Mouse (Mus musculus) CH12.LX (cell line): ENCODE results near the gene Hist1h2bg.

Experiments used
- CHD1 ChIP-seq: IDR thresholded peaks from 2 replicates; pipeline ENCODE4 v1.6.1; 2012; ENCODE audit warnings: low read depth, low read length, improper control_type of control experiment, inconsistent platforms
- CTCF ChIP-seq, 2 experiments: IDR thresholded peaks in 1 of 2; conservative IDR thresholded peaks in 1 of 2; 2 replicates each; pipeline ENCODE4 v1.5.1; 2011 to 2012; ENCODE audit warnings: low read depth in 2 of 2, low read length in 2 of 2, improper control_type of control experiment in 1 of 2, inconsistent platforms in 1 of 2, mild to moderate bottlenecking in 1 of 2, moderate library complexity in 1 of 2
- E2F4 ChIP-seq: IDR thresholded peaks from 2 replicates; pipeline ENCODE4 v1.6.1; 2011; ENCODE audit warnings: low read depth, low read length, improper control_type of control experiment; ENCODE audit not compliant: insufficient replicate concordance
- EP300 ChIP-seq: IDR thresholded peaks from 2 replicates; pipeline ENCODE4 v1.6.1; 2011; ENCODE audit warnings: low read length, improper control_type of control experiment
- MXI1 ChIP-seq: IDR thresholded peaks from 2 replicates; pipeline ENCODE4 v1.6.1; 2011; ENCODE audit warnings: mild to moderate bottlenecking, low read depth, low read length, improper control_type of control experiment
- POLR2A ChIP-seq: IDR thresholded peaks from 2 replicates; pipeline ENCODE4 v1.6.1; 2011; ENCODE audit warnings: low read depth, mild to moderate bottlenecking, improper control_type of control experiment, low read length

GRCm38 (mm10) chr13:23582219-23583056 lies 11.2 kb downstream of the Hist1h2bg start:
- TF ChIP-seq EP300 (no peak), CTCF (conservative IDR thresholded peaks at IDR 0.05 in 1 of 2, IDR thresholded peaks at IDR 0.05 in 1 of 2; ENCODE audit: low read depth in 2 of 2, low read length in 2 of 2) (no peak), E2F4 (no peak), POLR2A (no peak; the same call in 1 of the 2 replicates), CHD1 (peak; percentile 34; the same call in 1 of the 2 replicates), MXI1 (peak; percentile 38; the same call in 1 of the 2 replicates)
